Mouse (Mus musculus) embryonic fibroblast, embryonic 13.5 days (primary cell): ENCODE data around the gene Cd300c2.

ENCODE experiments used
- CTCF ChIP-seq: IDR thresholded peaks from 2 replicates; pipeline ENCODE4 v1.5.1; 2011; ENCODE audit warnings: mild to moderate bottlenecking, control low read depth, low read length, moderate library complexity, borderline replicate concordance; ENCODE audit not compliant: insufficient read depth
- POLR2A ChIP-seq: IDR thresholded peaks from 2 replicates; pipeline ENCODE4 v1.6.1; 2011; ENCODE audit warnings: low read depth, mild to moderate bottlenecking, control low read depth, low read length, moderate library complexity

- TF ChIP-seq CTCF: no peak
- TF ChIP-seq POLR2A: no peak
These were observed 29.0 kb downstream of the Cd300c2 start for GRCm38 (mm10) chr11:114972726-114973125.
